Mouse (Mus musculus) layer of hippocampus, adult 8-10 months (tissue): ENCODE results near the gene Sec22c. TPM values are rescaled to one million over a fixed set of nuclear protein-coding genes. Genes with fewer than 3 reads are reported as not detected.

Experiments
- DNase-seq, 2 experiments: peaks; one replicate each; pipeline ENCODE4 v3.0.0; 2022; ENCODE audit warnings: low spot score in 2 of 2
- total RNA-seq, 4 experiments: library from RNA; stranded (reverse); gene quantifications; 2 replicates each; pipeline ENCODE4 v1.2.4; 2022

Gene Sec22c
- total RNA-seq, 4 experiments from 2014 or later = 22.7 to 34.7 (median 29.1) TPM

GRCm38 (mm10) chr9:121653668-121654067, 51.6 kb downstream of the Sec22c start:
- no peak for DNase-seq

DNA sequence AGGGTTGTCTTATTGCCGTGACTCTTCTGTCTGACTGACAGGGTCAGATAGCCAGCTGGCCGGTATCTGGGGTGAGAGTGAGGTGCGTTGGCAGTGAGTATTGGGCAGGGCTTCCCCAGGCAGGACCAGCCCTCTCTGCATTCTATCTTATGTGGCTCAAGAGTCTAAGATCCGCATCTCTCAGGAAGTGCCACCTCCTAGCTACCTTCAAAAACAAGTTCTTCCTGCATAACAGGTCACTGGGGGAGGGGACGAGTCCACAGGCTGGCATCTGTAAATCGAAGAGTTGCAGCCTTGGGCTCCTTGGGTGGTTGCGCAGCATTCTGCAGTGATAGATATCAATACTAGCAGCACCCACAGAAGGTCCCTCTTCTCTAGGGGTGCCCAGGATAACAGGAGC, 58.3 kb downstream of the Sec22c start:
- DNase-seq = no peak

DNA sequence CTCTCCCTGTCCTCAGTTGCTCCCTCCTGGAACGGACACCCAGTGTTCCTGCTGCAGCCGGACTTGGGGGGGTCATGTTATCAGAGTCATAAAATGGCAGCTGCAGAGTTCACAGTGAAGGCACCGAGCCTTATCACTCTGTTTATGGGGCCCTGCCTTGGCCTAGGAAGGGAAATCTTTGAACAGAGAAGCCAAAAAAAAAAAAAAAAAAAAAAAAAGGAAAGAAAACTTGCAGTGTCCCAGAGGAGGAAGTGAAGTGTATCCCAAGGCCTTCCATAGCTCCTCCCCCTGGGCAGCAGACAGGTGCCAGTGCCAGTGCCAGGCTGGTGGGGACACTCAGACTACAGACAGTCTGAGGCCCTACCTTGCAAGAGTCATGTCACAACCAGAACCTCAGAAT, 60.4 kb downstream of the Sec22c start:
- DNase-seq = no peak

DNA sequence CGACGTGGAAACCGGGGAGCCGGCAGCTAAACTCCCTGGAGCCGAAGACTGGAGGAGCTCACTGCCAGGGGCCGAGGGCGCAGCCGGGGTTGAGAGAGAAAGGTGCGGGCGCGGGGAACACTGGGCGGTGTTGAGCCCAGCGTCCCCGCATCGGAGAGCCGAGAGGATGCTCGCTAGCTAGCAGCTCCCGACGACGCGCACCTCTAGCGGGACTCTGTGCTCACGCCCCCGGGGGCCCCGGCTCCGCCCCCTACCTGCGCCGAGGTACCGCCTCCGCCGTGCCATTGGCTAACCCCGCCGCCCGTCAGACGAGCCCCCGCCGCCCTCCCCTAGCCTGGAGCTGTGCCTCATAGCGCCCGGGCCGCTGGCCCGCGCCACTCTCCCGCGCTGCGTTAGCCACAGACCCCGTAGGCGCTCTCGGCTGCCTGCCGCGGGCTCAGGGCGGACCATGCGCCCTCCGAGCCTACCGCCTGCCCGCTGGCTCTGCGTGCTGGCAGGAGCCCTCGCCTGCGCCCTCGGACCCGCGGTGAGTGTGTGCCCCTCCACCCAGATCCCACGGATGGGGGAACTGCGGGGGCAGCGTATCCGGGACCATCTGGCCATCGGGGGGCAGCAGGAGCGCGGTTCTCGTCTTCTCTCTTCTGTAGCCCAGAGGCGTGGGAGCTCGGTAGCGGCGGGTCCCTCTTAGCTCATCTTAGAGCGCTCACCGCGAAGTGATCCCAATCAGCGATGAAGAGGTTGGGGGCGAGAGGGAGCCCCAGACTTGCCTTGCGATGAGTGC, 62.7 kb downstream of the Sec22c start, which contains the start of gene Vipr1:
Vipr1 (plus strand) TSS at position 316 of the 781 bp plus-strand sequence.
- DNase-seq = peak; percentile 63 to 80

DNA sequence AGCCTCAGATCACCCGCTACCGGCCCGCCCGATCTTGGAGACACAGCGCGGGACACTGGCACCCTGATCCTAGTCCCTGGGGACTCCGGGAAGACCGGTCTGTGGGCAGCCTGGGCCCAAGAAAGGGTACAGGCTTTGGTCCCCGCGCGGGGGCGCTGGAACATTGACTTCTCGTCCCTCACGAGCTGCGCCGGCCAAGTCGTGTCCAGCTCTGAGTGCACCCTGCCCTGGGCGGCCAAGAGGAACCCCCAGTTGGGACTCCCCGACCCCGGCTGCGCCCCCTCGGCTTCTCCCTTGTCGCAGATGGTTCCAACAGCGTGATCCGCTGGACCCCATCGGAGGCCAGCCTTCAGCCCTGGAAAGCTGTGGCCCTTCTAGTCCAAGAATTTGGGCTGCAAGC, 63.3 kb downstream of the Sec22c start, which contains the start of gene Lyzl4:
Lyzl4 (minus strand) TSS at position 96 of the 400 bp plus-strand sequence.
- DNase-seq = peak; percentile 59 to 71

GRCm38 (mm10) chr9:121641235-121641915, 63.9 kb downstream of the Sec22c start:
- DNase-seq = peak in 1 of 2 experiments; percentile 37

DNA sequence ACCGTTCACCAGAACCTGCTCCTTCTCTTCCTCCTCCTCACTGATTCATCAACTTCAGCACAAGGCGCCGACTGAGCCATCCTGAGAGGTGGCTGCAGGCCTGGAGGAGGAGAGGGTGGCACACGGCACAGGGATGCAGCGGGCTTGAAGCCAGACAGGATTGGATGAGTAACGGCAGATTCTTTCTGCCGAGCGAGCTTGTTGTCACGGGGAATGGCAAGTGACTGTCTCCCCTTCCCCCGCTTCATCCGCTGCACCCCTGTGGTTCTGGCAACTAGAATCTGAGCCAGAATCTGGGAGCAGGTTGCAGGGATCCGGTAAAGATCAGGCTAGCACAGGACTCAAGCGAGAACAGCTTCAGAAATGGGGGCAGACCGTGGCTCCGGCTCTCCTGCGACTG, 65.5 kb downstream of the Sec22c start:
- peak; percentile 78 to 79 for DNase-seq

- no peak for DNase-seq
Measured at GRCm38 (mm10) chr9:121635835-121636576, 69.3 kb downstream of the Sec22c start.

DNA sequence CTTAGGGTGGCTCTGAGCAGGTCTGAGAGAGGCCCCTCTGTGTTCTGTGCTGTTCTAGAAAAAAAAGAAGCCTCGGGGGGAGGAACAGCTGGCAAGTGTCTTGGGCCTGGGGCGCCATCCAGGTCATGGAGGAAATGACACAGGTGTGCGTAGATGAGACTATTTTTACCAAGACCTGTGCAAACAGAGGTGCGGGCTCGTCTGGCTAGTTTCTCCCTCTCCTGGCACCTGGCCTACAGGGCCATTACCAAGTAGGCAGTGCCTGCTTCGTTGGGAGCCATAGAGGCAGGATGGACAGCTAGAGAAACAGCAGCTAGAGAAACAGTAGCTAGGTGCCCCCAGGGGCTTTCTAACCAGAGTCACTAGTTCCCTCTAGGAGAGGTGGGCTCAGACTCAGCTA, 72.0 kb downstream of the Sec22c start:
- DNase-seq = no peak

DNA sequence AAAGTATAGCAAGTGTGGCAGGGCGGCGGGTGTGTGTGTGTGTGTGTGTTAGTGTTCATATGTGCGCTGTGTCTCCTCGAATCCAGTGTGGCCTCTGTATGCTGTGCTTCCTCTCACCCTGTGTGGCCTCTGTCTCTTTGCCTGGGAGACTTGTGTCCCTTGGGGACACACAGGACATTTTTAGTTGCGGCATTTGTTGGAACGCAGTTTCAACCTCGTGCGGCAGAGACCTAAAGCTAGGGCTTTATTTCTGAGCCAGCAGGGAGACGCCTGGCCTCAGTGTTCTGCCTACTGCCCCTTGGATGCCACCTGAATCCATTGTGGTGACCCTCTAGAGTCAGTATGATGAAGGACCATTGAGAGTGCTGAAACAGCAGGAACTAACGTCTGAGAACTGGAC, 72.4 kb downstream of the Sec22c start:
- DNase-seq = no peak

DNA sequence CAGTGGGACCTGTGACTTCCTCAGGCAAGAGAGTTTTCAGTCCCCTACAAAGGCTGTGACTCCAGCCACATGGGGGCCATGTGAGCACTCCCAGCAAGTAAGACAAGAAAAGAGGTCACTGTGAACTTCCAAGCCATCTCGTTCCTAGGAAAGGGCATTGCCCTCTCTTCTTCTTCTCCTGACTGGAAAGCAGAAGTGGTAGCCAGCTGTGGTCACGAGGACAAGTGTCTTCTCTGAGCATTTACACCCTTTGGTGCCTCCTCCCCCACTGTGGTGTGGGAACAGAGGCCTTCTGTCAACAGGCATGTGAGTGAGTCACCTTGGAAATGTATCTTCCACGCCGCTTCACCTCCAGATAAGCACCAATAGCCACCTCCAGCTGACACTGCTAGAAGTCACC, 73.3 kb downstream of the Sec22c start:
- no peak for DNase-seq

DNA sequence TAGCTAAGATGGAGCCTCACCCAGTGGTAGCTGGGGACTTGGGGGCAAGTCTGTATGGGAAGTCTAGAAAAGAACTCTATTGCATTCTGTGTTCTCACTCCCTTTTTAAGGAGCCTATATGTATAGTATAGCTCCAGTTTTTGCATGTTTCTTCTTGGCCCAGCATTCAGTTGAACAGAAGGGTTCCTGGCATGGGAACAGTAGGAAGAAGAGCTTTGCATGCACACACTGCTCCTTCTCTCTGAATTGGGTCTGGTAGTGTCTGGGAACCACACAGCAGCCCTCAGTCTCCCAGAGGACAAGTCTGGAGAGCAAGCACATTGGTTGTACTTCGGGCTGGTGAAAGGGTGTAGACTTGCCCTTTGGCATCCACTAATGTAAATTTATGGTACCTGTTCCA, 74.7 kb downstream of the Sec22c start:
- no peak for DNase-seq

Other genes with a start within 250 kb of the Sec22c start
- gene Cck, start 209.8 kb downstream of the Sec22c start, total RNA-seq = 100 to 1,000 TPM; 514 to 576 (median 548) TPM
- 1 to 10 TPM in 3 of 4 experiments, under 1 TPM in 1; 0.80 to 4.4 (median 3.2) TPM for gene Lyzl4, start 63.4 kb downstream of the Sec22c start, total RNA-seq
- gene Vipr1, start 62.8 kb downstream of the Sec22c start, total RNA-seq = 10 to 100 TPM; 17.8 to 20.5 (median 18.4) TPM
- 10 to 100 TPM; 64.8 to 73.8 (median 69.7) TPM for gene Ss18l2, start 4.8 kb upstream of the Sec22c start, total RNA-seq
- gene Nktr, start 13.7 kb upstream of the Sec22c start, total RNA-seq = 100 to 1,000 TPM in 3 of 4 experiments, 10 to 100 TPM in 1; 96.7 to 159 (median 122) TPM
- 100 to 1,000 TPM in 2 of 4 experiments, 10 to 100 TPM in 2; 97.3 to 102 (median 99.5) TPM for gene Zfp651, start 53.8 kb upstream of the Sec22c start, total RNA-seq
- 1 to 10 TPM; 3.5 to 5.7 (median 4.4) TPM for gene Klhl40, start 72.1 kb upstream of the Sec22c start, total RNA-seq
- 10 to 100 TPM; 15.2 to 23.6 (median 20.1) TPM for gene Hhatl, start 87.0 kb upstream of the Sec22c start, total RNA-seq
- gene Ccdc13, start 134.0 kb upstream of the Sec22c start, total RNA-seq = 10 to 100 TPM in 1 of 4 experiments, 1 to 10 TPM in 3; 4.3 to 10.7 (median 9.4) TPM
- gene Higd1a, start 152.9 kb upstream of the Sec22c start, total RNA-seq = 10 to 100 TPM; 73.8 to 88.7 (median 86.3) TPM
- gene Ackr2, start 192.9 kb upstream of the Sec22c start, total RNA-seq = 1 to 10 TPM; 1.8 to 2.8 (median 2.2) TPM
- not detected for gene Cyp8b1, start 210.8 kb upstream of the Sec22c start, total RNA-seq
- gene Fam198a, start 245.5 kb upstream of the Sec22c start, total RNA-seq = 1 to 10 TPM; 5.4 to 7.6 (median 7.0) TPM